Mouse (Mus musculus) left cerebral cortex, adult 2 months (tissue): ENCODE measurements around the gene Pelo. TPM values are rescaled to one million over a fixed set of nuclear protein-coding genes. Genes with fewer than 3 reads are reported as not detected.

Experiments used
- DNase-seq, 2 experiments: peaks; one replicate each; pipeline ENCODE4 v3.0.0; 2021 to 2022; ENCODE audit warnings: low spot score in 2 of 2, mixed read lengths in 1 of 2; ENCODE audit errors: extremely low spot score in 1 of 2
- H3K27ac ChIP-seq: fragments of 200-600 bp; 2 replicates; pipeline ENCODE4 v1.8.1; 2022
- H3K4me3 ChIP-seq: fragments of 200-600 bp; 2 replicates; pipeline ENCODE4 v1.8.1; 2022
- CTCF ChIP-seq: fragments of 200-600 bp; IDR thresholded peaks from 2 replicates; pipeline ENCODE4 v1.8.1; 2022; ENCODE audit warnings: antibody characterized with exemption, mild to moderate bottlenecking, moderate library complexity
- intact Hi-C: fragments of 180-260 bp; cut with DNase I; formaldehyde crosslinking; loops from one replicate; pipeline ENCODE4 v1.15.1; 2025
- long read RNA-seq, 2 experiments: library from polyadenylated mRNA; stranded (forward); transcript quantifications; one replicate each; pipeline ENCODE4 v2.0.0; 2021; ENCODE audit warnings: borderline mapping rate in 2 of 2
- total RNA-seq, 2 experiments: library from RNA; stranded (reverse); gene quantifications; 2 replicates each; pipeline ENCODE4 v1.2.3; 2021

Pelo gene
- total RNA-seq, result 10 to 100 TPM; 19.5 to 24.1 TPM
- long read RNA-seq, experiment 1, transcript Pelo-201 (2 exons, 1,600 nt), result major isoform, 13 of 13 reads
- long read RNA-seq, experiment 1, partial matches to known transcripts, result 0 of 13 reads
- long read RNA-seq, experiment 1, other reads (novel, unspliced or antisense), result 0 of 13 reads
- long read RNA-seq, experiment 2, transcript Pelo-201 (2 exons, 1,600 nt), result major isoform, 10 of 10 reads
- long read RNA-seq, experiment 2, partial matches to known transcripts, result 0 of 10 reads
- long read RNA-seq, experiment 2, other reads (novel, unspliced or antisense), result 0 of 10 reads

GRCm38 (mm10) chr13:115090069-115090976 is at the start of gene Pelo:
Gene Pelo, minus strand, starts transcription at chr13:115090186.
- no peak for TF ChIP-seq CTCF
- H3K27ac ChIP-seq, result peak within 1 kb of the TSS; percentile 79
- intact Hi-C loops, result loop anchor here (5.0 kb wide), 1 partner anchor 258 kb away; no protein-coding TSS in a partner anchor

GRCm38 (mm10) chr13:115138513-115138912 is 48.5 kb upstream of the Pelo start:
- Histone ChIP-seq H3K4me3 (no peak overlapping the region), H3K27ac (no peak overlapping the region)
- TF ChIP-seq CTCF, result no peak
- intact Hi-C loops, result no loop called here
- DNase-seq, result no peak

More at GRCm38 (mm10) chr13:115090069-115090976, at the start of gene Pelo:
- H3K4me3 ChIP-seq, result peak within 1 kb of the TSS; percentile 52
- DNase-seq, result peak; percentile 95 to 96

GRCm38 (mm10) chr13:115136761-115137160 is 46.8 kb upstream of the Pelo start:
- intact Hi-C loops, result no loop called here
- no peak overlapping the region for H3K27ac ChIP-seq
- H3K4me3 ChIP-seq, result no peak overlapping the region
- no peak for DNase-seq
- TF ChIP-seq CTCF, result no peak

- no peak for TF ChIP-seq CTCF
- H3K4me3 ChIP-seq, result no peak overlapping the region
- H3K27ac ChIP-seq, result no peak overlapping the region
- intact Hi-C loops, result no loop called here
- DNase-seq, result no peak
Measured at GRCm38 (mm10) chr13:115132435-115132834, 42.4 kb upstream of the Pelo start.

- no peak for DNase-seq
- TF ChIP-seq CTCF, result no peak
- intact Hi-C loops, result no loop called here
- Histone ChIP-seq H3K4me3 (no peak overlapping the region), H3K27ac (no peak overlapping the region)
Measured at GRCm38 (mm10) chr13:115131381-115131780, 41.4 kb upstream of the Pelo start.

- Histone ChIP-seq H3K27ac (no peak overlapping the region), H3K4me3 (no peak overlapping the region)
- TF ChIP-seq CTCF, result no peak
- no peak for DNase-seq
- intact Hi-C loops, result no loop called here
Measured at GRCm38 (mm10) chr13:115130035-115130434, 40.0 kb upstream of the Pelo start.

- no peak for DNase-seq
- Histone ChIP-seq H3K27ac (no peak overlapping the region), H3K4me3 (no peak overlapping the region)
- TF ChIP-seq CTCF, result no peak
- intact Hi-C loops, result no loop called here
Measured at GRCm38 (mm10) chr13:115127826-115128225, 37.8 kb upstream of the Pelo start.

GRCm38 (mm10) chr13:115126534-115126933 is 36.5 kb upstream of the Pelo start:
- no peak for DNase-seq
- intact Hi-C loops, result no loop called here
- TF ChIP-seq CTCF, result no peak

GRCm38 (mm10) chr13:115125130-115125529 is 35.1 kb upstream of the Pelo start:
- Histone ChIP-seq H3K4me3 (no peak overlapping the region), H3K27ac (no peak overlapping the region)
- no peak for TF ChIP-seq CTCF
- intact Hi-C loops, result no loop called here
- DNase-seq, result no peak

More at GRCm38 (mm10) chr13:115126534-115126933, 36.5 kb upstream of the Pelo start:
- Histone ChIP-seq H3K4me3 (no peak overlapping the region), H3K27ac (no peak overlapping the region)

GRCm38 (mm10) chr13:115124521-115124920 is 34.5 kb upstream of the Pelo start:
- intact Hi-C loops, result no loop called here
- DNase-seq, result no peak
- TF ChIP-seq CTCF, result no peak
- H3K27ac ChIP-seq, result no peak overlapping the region
- H3K4me3 ChIP-seq, result no peak overlapping the region

- DNase-seq, result no peak
- no peak for TF ChIP-seq CTCF
- intact Hi-C loops, result no loop called here
- Histone ChIP-seq H3K4me3 (no peak overlapping the region), H3K27ac (no peak overlapping the region)
Measured at GRCm38 (mm10) chr13:115118756-115119155, 28.8 kb upstream of the Pelo start.

- no peak overlapping the region for H3K4me3 ChIP-seq
- no peak for DNase-seq
- no peak overlapping the region for H3K27ac ChIP-seq
- TF ChIP-seq CTCF, result no peak
- intact Hi-C loops, result no loop called here
Measured at GRCm38 (mm10) chr13:115118195-115118594, 28.2 kb upstream of the Pelo start.
